Mouse (Mus musculus) stomach, postnatal 0 days (tissue): ENCODE measurements around the gene Gm13305.
"Not testable (repeated sequence)": the region's sequence is repeated elsewhere in the genome, so short reads cannot be mapped to it uniquely, and the experiment has no call there.

Experiments
- CTCF ChIP-seq: IDR thresholded peaks from 2 replicates; pipeline ENCODE4 v1.5.1; 2016; ENCODE audit warnings: antibody characterized with exemption, low read depth, mild to moderate bottlenecking, moderate library complexity
- EP300 ChIP-seq: optimal IDR thresholded peaks from 2 replicates; pipeline ENCODE3; 2016; ENCODE audit warnings: antibody characterized with exemption

- TF ChIP-seq CTCF, EP300: not testable (repeated sequence)
Observed at GRCm38 (mm10) chr4:42184324-42184979, 16.0 kb upstream of the Gm13305 start.
